Mouse (Mus musculus): ENCODE data around the gene March1.

GRCm38 (mm10) chr8:65586909-65587308, 30.8 kb upstream of the March1 start:
- no peak for TF ChIP-seq GATA1 (IDR thresholded peaks at IDR 0.05; ENCODE audit: borderline replicate concordance, low read length)
- no peak for TF ChIP-seq FLI1 (IDR thresholded peaks at IDR 0.05; ENCODE audit: low read length)

All from megakaryocyte, embryonic 14.5 days (primary cell).